Mouse (Mus musculus) cerebral cortex, adult 2 months (tissue): ENCODE measurements around the gene Fmo1.

ENCODE experiments used
- WGBS: fragments of 180-500 bp; shearing (Covaris S2); methylation state at CpG from one replicate; pipeline ENCODE4 v1.1.7; 2018; 5-methylcytosine and 5-hydroxymethylcytosine counted together

Fmo1 gene

DNA sequence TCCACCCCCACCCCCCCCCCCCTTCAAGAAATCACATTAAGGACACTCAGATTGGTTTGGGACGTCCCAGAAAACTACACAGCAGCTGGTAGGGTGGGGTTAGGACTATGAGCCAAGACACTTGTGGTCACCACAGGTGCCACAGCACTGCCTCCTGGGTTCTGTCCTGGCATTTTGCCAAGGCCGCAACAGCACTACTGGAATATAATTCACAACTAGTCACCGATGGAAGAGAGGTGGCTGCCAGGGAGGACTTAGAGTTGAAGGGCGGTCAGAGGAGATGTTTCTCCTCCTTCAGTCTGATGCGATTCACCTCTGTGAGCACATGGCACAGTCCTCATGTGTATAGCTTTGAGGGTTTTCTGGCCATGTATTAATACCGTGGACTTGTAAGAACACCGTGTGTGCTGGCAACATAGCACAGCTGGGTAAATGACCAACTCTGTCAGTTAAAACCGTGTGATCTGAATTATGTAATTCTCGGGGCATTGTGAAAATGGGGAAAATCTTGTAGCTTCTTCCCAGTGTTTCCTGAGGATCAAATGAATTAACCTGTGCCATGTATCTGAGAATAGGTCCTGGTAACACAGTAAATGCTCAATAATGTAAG is 6.3 kb downstream of the Fmo1 start:
- WGBS = 65% methylated on average over 9 of the region's 9 CpGs

DNA sequence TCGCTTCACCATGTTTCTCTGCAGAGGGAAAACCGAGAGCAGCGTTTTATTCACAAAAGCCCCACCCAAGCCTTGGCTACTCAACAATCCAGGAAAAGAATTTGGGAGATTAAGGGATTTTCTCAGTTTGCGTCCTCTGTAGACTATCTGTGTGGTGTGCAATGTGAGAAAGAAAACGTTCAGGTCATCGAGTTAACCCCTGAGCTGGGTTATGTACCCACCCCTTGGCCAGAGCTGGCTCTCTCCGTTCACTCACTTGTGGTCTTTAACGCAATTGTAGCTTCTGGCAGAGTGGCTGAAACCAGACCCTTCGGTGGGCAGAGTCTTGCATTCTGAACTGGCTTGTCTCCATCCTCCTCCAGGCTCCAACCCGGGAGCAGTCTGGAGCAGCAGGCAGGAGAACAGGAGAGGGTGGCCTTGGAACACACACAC is 6.8 kb downstream of the Fmo1 start:
- 39% methylated on average over 10 of the region's 10 CpGs for WGBS

DNA sequence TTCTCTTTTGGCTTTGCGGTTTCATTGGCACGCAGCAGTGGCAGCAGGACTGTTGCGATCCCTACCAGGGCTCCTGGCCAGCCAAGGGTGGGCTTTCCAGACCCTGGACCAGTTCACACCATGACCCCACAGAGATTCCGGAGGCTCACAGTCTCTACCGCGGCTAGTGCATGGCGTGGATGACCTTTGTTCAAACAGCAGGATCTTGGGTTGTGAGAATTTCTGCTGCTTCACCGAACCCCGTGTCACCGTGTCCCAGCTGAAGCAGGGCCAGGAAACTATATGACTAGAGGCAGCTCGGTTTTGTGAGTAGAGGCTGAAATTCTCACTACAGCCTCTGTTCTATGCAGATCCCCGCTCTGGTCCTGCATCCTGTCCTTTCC is 7.7 kb downstream of the Fmo1 start:
- 33% methylated on average over 12 of the region's 12 CpGs for WGBS

DNA sequence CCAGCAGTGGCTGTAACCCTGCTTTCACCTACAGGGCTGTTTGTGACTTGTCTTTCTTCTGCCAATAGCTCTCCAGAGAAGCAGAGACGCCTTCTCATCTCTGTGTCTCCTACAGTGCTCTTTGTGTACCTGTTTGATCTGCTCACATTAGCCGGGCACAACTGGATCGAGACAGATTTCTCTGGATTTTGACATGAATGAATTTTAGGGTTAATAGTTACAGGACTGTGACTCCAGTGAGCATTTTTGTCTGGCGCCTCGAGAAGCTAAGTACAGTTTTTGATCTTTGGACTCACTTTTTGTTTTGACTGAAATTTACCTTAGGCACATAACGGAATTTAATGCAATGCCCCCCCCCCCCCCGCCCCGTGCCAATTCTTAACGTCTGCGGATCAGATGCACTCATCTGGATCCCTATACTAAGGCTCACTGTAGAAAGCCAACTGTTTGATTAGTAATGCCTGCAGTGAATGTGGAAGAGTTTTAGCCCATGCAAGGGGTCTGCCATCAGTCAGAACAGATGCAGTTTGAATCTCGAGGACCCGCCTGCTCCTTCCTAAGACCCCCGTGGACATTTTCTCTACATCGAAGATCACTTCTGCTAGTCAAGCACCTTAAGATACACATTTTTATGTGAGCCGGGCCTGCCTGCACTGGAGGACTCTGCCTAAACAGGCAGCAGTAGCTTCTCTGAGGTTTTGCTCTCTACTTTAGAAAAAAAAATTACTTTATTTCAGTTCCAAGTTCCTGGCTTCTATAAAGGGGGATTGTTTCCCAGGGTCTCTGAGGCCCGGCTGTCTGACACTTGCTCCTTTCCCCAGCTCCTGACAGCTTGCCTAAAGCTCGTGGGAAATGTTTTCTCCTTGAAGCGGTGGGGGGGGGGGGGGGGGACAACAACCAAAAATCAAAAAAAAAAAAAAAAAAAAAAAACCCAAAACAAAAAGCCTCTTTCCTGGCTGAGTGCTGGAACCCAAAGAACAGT is 8.4 kb downstream of the Fmo1 start:
- WGBS = 56% methylated on average over 18 of the region's 18 CpGs

DNA sequence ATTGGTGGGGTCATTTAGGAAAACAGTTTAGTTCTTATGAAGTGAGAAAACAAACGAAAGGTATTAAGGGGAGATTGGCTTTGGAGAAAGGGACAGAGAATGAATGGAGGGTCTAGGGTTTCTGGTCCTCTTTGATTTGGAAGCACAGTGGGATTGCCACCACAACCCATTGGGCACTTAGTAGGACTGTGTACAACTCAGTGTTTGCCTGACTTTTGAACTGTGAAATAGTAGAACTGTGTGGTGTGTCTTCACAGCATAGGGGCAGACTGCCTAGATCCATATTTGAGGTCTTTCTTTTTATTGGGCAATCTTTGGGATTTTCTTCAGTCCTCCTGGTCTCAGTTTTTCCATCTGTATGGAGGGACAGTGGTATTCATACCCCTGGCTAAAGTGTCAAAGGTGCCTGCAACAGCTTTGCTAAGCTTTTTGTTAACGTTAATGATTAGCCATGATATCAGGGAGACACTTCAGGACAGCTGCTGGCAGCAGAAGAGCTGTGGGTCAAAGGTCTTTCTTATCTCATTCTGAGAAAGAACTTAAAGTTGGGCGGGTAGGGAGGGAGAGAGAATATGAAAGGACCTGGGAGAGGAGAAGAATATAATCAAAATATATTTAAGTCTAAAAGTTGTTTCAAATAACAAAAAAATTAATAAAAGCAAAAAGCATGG is 12.5 kb downstream of the Fmo1 start:
- 81% methylated on average over 3 of the region's 3 CpGs for WGBS

DNA sequence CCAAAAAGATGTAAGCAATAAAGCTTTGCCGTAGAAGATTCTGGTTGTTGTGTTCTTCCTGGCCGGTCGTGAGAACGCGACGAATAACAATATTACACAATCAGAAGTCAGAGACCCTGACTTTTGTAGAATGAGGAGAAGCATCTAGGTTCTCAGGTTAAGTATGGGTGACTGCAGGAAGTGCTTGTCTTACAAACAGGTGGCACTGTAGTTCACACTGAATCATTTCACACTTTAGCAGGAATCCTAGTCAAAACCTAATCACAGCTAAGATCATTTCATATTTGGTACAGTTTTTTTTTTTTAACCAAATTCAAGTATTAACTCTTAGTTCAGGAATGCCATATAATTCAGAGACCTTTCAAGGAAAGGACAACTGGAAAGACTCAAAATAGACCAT is 18.9 kb downstream of the Fmo1 start:
- WGBS = 98% methylated on average over 6 of the region's 6 CpGs

DNA sequence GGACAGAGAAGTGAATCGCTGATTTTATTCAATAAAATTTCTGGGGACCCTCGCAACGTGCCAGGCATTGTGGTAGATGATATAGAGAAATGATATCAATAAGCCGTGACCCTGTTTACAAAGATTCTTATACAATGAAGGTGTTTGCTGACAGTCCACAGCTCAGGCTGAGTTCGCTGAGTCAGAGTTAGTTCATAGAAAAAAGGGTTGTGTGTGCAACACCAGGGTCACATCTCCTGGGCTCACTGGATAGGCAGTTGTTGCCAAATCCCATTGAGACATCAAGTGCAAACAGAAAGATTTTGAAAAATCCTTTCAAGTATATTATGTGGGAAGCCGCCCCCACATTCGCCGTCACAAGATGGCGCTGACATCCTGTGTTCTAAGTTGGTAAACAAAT is 26.2 kb downstream of the Fmo1 start:
- 97% methylated on average over 9 of the region's 9 CpGs for WGBS

DNA sequence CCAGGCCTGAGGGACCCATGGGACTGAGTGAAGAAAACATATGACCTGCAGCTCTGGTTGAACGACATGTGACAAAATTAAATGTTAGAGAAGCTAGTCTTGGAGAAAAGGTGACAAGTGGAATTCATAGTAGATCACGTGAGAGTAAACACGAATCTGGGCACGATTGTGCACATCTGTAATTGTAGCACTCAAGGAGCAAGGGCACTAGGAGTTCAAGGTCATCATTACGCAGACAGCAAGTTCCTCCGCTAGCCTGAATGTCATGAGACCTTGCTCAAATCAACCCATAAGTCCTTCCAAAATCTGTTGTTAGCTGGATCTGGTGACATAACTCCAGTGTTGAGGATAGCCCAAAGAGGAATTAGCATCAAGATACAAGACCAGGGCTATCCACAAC is 27.4 kb downstream of the Fmo1 start:
- 96% methylated on average over 6 of the region's 6 CpGs for WGBS

DNA sequence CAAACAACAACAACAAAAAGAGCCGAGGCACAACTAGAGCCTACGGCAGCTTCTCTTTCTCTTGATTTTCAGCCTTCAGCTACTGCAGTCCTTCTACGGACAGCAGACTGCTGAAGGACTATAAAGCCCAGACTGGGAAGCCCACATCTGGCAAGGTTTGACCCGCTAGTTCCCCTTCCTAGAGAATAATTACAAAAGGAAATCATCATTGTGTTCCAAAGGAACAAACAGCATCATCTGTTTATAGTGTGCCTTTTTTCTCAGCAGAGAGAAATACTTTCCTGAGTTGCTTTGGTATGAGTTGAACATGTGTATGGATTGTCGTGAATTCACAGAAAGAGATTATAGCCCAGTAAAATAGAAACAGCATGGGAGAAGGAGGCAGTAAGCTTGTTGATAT is 32.1 kb downstream of the Fmo1 start:
- WGBS = 82% methylated on average over 5 of the region's 5 CpGs

DNA sequence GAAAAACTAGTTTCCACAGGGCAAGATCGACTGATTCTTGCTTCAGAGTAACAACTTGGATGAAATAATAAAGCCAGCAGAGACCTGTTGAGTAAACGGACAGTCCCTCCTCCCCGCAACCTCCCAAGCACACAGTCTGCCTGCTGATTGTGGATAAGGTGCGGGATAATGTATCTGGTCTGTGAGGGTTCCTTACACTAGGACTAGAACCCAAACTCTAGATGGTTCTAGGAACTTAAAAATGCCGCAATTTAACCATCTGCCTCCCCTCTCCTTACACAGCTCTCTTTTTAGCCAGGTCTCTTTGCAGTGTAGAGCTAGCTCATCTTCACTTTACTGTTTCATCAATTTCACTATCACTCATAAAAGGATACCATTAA is 33.8 kb downstream of the Fmo1 start:
- WGBS = 41% methylated on average over 5 of the region's 5 CpGs

DNA sequence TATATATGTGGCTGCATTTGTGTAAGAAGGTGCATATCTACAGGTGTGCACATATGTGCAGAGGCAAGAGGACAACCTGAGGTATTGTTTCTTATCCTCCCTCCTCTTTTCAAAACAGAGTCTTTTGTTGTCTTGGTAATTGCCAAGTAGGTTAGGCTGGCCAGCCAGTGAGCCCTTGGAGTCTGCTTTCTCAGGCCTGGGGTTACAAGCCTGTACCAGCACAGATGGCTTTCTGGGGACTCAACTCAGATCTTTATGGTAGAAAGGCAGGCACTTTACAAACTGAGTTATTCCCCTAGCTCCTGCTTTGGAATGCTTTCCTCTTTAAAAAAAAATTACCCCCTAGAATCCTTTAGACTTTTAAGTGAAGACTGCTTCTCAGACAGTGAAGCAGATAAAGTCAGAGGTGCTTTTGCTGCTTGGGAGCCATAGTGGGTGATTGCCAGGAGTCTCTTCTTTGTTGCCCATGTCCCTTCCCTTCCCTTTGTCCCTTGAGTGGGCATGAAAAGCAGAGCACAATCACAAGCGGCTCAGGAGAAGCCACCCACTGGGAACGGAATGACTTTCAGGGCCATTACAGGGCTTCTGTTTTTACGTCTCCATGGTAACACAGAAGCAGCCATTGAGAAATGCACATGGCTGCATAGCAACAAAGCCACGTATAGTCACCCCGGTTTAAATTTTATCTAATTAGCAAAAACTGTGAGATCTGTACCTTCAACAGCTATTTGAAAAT is 34.4 kb downstream of the Fmo1 start:
- 8% methylated on average over 5 of the region's 5 CpGs for WGBS

DNA sequence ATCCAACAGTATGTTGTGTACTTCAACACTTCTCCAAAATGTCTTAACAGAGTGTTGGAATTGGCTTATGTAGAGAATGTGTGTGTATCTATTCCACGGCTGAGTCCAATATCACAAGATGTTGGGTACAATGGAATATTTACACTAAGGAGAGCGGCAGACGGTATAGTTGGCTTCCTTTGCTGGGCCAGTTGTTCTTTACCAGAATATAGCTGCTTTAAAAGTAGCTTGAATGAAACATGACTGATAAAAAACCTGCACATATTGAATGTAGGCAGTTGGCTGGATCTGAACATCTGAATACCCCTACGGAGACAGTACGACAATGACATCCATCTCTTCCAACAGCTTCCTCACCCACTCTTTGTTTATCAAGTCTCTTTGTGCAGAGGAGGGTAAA is 47.1 kb downstream of the Fmo1 start:
- WGBS = 55% methylated on average over 5 of the region's 5 CpGs

DNA sequence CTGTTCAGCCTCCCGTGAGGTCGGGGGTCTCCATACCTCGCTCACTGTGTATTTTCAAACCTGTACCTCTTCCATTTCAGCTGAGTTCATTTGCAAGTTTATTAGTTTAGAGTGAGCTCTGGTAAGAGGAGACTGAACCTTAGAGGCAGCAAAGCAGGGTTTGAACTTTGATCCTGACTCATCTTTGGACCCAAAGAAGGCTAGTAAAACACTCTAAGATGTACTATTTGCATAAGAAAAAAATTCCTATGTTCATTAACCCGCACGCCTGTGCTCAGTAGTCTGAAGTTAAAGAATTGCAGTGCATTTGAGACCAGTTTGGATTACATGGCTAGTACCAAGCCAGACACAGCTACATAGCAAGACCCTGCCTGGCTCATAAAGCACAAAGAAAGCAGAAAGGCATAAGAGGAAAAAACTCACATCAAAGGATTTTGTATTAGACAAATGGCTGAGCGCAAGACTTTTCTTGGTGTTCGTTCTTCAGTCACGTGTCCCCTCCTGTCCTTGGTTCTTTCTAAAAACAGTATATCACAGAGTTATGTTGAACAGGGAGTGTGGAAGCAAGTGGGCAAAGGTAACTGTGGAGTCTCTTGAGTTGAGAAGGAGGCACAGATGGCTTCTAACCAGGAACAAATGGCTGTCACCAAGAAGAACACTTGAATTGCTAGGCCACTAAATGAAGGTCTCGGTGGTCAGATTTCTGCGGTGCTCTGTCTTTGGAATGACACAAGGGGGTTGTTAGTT is 50.9 kb downstream of the Fmo1 start:
- WGBS = 85% methylated on average over 10 of the region's 10 CpGs

DNA sequence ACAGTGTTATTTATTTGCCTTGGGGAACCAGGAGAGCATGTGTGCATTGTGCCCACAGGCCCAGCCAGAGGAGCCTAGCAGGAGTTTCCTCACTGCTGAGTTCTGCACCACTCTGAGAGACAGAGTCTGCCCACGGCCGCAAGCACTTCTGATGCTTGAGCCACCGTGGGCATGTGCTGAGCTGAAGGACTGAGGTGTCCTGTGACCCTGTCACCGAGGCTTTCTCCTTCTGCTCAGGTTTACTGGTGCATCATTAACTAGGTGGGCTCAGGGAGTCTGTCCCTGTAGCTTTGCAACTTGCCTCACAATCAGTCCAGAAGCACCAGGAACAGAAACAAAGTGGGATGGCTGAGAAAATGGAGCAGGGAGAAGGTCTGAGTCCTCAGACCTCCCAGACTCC is 51.5 kb downstream of the Fmo1 start:
- 80% methylated on average over 4 of the region's 4 CpGs for whole genome bisulfite sequencing

DNA sequence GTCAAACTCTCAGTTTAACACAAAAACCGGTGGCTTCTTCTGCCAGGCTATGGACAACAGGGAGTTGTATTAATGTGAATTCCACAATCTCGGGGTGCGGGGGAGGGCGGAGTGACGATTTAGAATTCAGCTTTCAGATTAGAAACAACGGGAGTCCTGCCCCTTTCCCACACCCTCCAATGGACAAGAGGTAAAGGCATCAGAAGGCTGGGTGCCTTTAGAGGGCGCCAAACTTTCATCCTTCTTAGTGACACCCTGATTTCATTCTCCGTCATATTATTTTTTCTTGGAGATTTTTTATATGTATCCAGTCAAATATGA is 52.6 kb downstream of the Fmo1 start, which contains the start of gene Fmo4:
Gene Fmo4, minus strand, starts transcription at position 137 of the 321 bp plus-strand sequence.
- WGBS = 38% methylated on average over 8 of the region's 8 CpGs

DNA sequence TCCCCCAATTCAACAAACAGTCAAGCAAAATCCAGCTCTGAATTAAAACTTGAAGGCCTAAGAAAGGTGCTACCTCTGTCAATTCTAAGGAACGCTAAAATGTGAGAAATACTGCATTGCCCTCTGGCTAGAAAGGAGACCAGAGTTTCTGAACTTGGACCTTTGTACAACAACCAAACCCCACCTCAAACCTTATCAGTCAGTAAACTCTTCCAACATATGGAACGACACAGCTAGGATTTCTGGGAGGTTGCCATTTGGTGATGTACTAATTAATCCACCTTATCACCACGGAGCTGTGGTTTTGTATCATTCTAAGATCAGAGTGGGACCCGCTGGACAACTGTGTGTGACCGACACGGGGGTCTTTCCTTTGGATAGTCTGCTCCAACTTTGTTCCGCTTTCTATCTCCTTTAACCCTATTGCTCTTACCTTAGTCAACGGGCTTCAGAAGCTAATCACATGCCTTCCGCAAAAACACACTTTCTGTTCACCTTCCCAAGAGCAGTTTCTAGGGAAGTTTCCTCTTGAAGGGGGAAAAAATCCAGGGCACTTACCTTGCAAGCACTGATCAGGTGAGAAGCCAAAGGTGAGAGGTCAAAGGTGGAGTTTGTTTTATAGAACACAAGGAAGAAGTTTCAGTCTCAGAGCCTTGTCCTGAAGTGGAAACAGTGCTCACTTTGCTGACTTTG is 53.1 kb downstream of the Fmo1 start:
- 93% methylated on average over 9 of the region's 9 CpGs for WGBS

DNA sequence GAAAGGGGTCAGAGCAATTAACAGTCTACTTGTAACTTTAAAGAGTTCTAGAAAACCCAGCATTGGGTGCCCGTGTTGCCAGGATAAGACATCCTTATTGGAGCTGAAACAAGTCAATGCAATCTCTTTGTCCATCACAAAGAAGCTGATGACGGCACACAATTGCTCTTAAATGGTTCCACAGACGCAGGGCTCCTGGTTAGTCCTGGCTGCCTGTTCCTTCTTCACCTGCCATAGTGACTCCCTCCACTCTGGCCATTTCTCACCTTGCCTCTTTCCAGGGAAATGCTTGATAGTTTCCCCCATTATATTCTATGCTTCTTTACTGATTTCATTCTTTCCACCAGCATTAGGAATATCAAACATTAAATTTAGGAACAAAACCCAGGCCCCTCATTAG is 57.9 kb downstream of the Fmo1 start:
- WGBS = 86% methylated on average over 3 of the region's 3 CpGs

DNA sequence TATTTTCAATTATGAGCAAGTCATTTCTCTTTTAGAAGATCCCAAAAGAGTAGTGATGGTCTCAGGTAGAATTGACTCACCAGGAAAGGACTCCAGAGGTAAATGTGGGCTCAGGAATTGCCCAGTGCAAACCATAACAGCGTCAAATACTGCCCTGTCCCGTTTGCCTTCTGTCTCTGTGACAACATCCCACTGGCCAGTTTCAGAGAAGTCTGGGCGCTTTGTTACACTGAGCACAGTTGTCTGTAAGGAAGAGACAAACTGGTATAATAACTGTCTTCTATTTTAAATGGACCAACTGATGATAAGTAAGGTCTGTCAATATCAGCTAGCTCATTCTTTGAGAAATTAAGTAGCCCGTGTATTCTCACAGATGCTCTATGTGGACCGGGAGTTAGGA is 59.0 kb downstream of the Fmo1 start:
- WGBS = 93% methylated on average over 5 of the region's 5 CpGs

DNA sequence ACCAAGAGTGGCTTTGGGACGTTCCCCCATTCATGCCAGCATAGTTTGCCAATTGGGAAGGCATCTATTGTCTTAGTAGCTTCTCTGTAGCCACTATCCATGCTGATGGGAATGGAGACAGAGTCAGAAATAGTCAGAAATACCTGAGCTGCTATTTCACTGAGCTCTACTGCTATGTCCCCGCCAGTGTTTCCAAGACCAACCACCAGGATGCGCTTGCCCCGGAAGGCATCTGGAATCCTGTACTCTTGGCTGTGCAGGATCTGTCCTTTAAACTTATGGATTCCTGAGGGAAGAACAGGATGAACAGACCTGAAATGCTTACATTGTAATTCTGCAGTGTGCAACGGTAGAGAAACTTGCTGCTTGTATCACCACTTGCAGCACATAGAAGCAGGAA is 61.4 kb downstream of the Fmo1 start:
- WGBS = 64% methylated on average over 5 of the region's 5 CpGs

DNA sequence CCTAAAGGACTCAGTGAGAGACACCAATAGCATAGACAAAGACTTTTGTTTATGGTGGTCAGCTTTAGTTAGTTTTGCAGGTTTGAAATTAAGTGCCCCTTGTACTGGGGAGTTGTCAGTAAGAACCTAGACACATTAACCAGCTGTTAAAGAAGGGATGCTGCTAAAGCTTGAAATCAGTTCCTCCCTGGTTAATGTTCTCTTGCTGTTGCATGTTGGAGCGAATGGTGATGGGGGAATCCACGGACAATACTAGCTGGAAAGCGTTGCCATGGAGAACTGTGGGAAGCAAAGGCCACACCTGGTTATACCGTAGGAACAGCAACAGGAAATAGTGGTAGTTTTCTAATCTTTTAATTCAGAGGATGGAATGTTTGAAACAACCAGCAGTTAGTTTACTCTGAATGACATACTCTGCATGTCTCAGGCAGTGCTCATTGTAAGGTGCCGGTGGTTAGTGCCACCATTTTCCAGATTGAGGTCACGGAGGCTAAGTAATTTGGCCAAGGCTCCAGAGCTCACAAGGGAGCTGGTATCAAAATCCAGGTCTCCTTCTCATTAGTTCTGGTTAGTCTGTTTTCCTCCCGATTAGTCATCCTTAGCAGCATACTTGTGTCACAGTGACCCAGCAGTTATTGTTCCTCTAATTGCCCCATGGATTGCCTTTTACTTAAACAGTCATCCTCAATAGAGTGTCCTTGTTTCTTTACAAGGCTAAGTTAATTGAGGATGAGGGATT is 73.9 kb downstream of the Fmo1 start:
- WGBS = 72% methylated on average over 7 of the region's 7 CpGs
